Mouse (Mus musculus) kidney, embryonic 14.5 days (tissue): Measurements from ENCODE around the gene Sptb. TPM values are rescaled to one million over a fixed set of nuclear protein-coding genes. Genes with fewer than 3 reads are reported as not detected.

ENCODE experiments used
- ATAC-seq: fragments of 200-750 bp; cut with Nextera tagmentation; 2 replicates; pipeline ENCODE4 v1.8.0; 2017; ENCODE audit warnings: moderate number of reproducible peaks, mild to moderate bottlenecking, moderate TSS enrichment, moderate library complexity; ENCODE audit not compliant: low FRiP score, low TSS enrichment
- H3K27ac ChIP-seq: fragments of 300-500 bp; sonication (generic); 2 replicates; pipeline ENCODE4 v1.5.1; 2014; ENCODE audit warnings: low read depth, mild to moderate bottlenecking, low read length, moderate library complexity, mixed read lengths
- H3K27me3 ChIP-seq: fragments of 300-500 bp; sonication (generic); 2 replicates; pipeline ENCODE4 v1.6.1; 2014; ENCODE audit warnings: mild to moderate bottlenecking, low read length; ENCODE audit not compliant: control insufficient read depth, insufficient read depth
- H3K36me3 ChIP-seq: fragments of 300-500 bp; sonication (generic); 2 replicates; pipeline ENCODE4 v1.6.1; 2014; ENCODE audit warnings: low read length, mixed read lengths; ENCODE audit not compliant: control insufficient read depth, insufficient read depth
- H3K4me1 ChIP-seq: fragments of 300-500 bp; sonication (generic); 2 replicates; pipeline ENCODE4 v1.6.1; 2014; ENCODE audit warnings: low read length, mixed read lengths; ENCODE audit not compliant: control insufficient read depth, insufficient read depth
- H3K4me2 ChIP-seq: fragments of 300-500 bp; sonication (generic); replicated peaks from 2 replicates; pipeline ENCODE4 v1.6.1; 2014; ENCODE audit warnings: low read depth, mild to moderate bottlenecking, low read length
- H3K4me3 ChIP-seq: fragments of 300-500 bp; sonication (generic); 2 replicates; pipeline ENCODE4 v1.5.1; 2014; ENCODE audit warnings: mild to moderate bottlenecking, low read length
- H3K9ac ChIP-seq: fragments of 300-500 bp; sonication (generic); 2 replicates; pipeline ENCODE4 v1.6.1; 2014; ENCODE audit warnings: low read depth, mild to moderate bottlenecking, low read length, moderate library complexity
- H3K9me3 ChIP-seq: fragments of 300-500 bp; sonication (generic); 2 replicates; pipeline ENCODE4 v1.6.1; 2016; ENCODE audit warnings: low read length; ENCODE audit not compliant: control insufficient read depth
- WGBS: fragments of 180-500 bp; shearing (Covaris S2); extraction: QIAGEN DNeasy Blood & Tissue Kit; methylation state at CpG from one replicate; pipeline ENCODE4 v1.1.7; 2014; 5-methylcytosine and 5-hydroxymethylcytosine counted together
- polyA plus RNA-seq: library from polyadenylated mRNA; unstranded; fragments of >200 nt; fragmentation: Nextera tagmentation; extraction: Ambion mirVana; gene quantifications from 2 replicates; pipeline ENCODE4 v1.2.1, GENCODE M21; 2014

Gene Sptb
- polyA plus RNA-seq, 1 experiment from 2014 or later, result 1.0 TPM

- no peak overlapping the region for H3K4me3 ChIP-seq
- no peaks in the 10 kb centered on the region for H3K27me3 ChIP-seq
- no peaks in the 10 kb centered on the region for H3K36me3 ChIP-seq
- no peak overlapping the region for H3K27ac ChIP-seq
- H3K4me2 ChIP-seq, result no peak overlapping the region
- H3K4me1 ChIP-seq, result peaks cover 12% of the 10 kb centered on the region; the same call in 1 of the 2 replicates
- ATAC-seq, result no peak
- no peak overlapping the region for H3K9ac ChIP-seq
- 88% methylated on average over 3 of the region's 3 CpGs for WGBS
- H3K9me3 ChIP-seq, result no peaks in the 10 kb centered on the region
Measured at GRCm38 (mm10) chr12:76591037-76591436, 119.3 kb downstream of the Sptb start.

GRCm38 (mm10) chr12:76589531-76589930 lies 120.8 kb downstream of the Sptb start:
- no peaks in the 10 kb centered on the region for H3K9me3 ChIP-seq
- no peak overlapping the region for H3K4me3 ChIP-seq
- 42% methylated on average over 6 of the region's 6 CpGs for WGBS
- H3K27me3 ChIP-seq, result no peaks in the 10 kb centered on the region
- H3K36me3 ChIP-seq, result no peaks in the 10 kb centered on the region
- H3K4me2 ChIP-seq, result no peak overlapping the region
- ATAC-seq, result no peak
- H3K9ac ChIP-seq, result 0 out of 2 replicates have a peak overlapping the region, but pooled peaks have one; percentile 18
- peaks cover 12% of the 10 kb centered on the region; the same call in 1 of the 2 replicates for H3K4me1 ChIP-seq
- H3K27ac ChIP-seq, result no peak overlapping the region

- Histone ChIP-seq H3K4me1 (peaks cover 15% of the 10 kb centered on the region), H3K4me3 (no peak overlapping the region), H3K9ac (no peak overlapping the region), H3K4me2 (no peak overlapping the region), H3K9me3 (no peaks in the 10 kb centered on the region), H3K27ac (no peak overlapping the region), H3K27me3 (no peaks in the 10 kb centered on the region), H3K36me3 (no peaks in the 10 kb centered on the region)
- 67% methylated on average over 11 of the region's 11 CpGs for WGBS
- ATAC-seq, result no peak
Measured at GRCm38 (mm10) chr12:76587357-76587756, 123.0 kb downstream of the Sptb start.

- Histone ChIP-seq H3K4me3 (no peak overlapping the region), H3K4me1 (peaks cover 13% of the 10 kb centered on the region), H3K9ac (no peak overlapping the region), H3K9me3 (no peaks in the 10 kb centered on the region), H3K4me2 (no peak overlapping the region), H3K27me3 (no peaks in the 10 kb centered on the region), H3K36me3 (no peaks in the 10 kb centered on the region), H3K27ac (no peak overlapping the region)
- ATAC-seq, result no peak
Measured at GRCm38 (mm10) chr12:76585028-76585427, 125.3 kb downstream of the Sptb start.

GRCm38 (mm10) chr12:76583454-76583853 lies 126.9 kb downstream of the Sptb start:
- no peaks in the 10 kb centered on the region for H3K27me3 ChIP-seq
- no peak overlapping the region for H3K9ac ChIP-seq
- peaks cover 12% of the 10 kb centered on the region; the same call in 1 of the 2 replicates for H3K36me3 ChIP-seq
- no peaks in the 10 kb centered on the region for H3K9me3 ChIP-seq
- no peak overlapping the region for H3K4me2 ChIP-seq
- peaks cover 8% of the 10 kb centered on the region for H3K4me1 ChIP-seq
- no peak overlapping the region for H3K4me3 ChIP-seq
- ATAC-seq, result no peak
- 88% methylated on average over 7 of the region's 7 CpGs for WGBS
- no peak overlapping the region for H3K27ac ChIP-seq

- peaks cover 18% of the 10 kb centered on the region; the same call in 1 of the 2 replicates for H3K36me3 ChIP-seq
- H3K9me3 ChIP-seq, result no peaks in the 10 kb centered on the region
- WGBS, result 15% methylated on average over 6 of the region's 6 CpGs
- H3K4me1 ChIP-seq, result peaks cover 8% of the 10 kb centered on the region
- H3K9ac ChIP-seq, result no peak overlapping the region
- no peak overlapping the region for H3K4me3 ChIP-seq
- H3K4me2 ChIP-seq, result no peak overlapping the region
- no peak overlapping the region for H3K27ac ChIP-seq
- H3K27me3 ChIP-seq, result no peaks in the 10 kb centered on the region
- ATAC-seq, result peak; percentile 58; the same call in 1 of the 2 replicates
Measured at GRCm38 (mm10) chr12:76582841-76583240, 127.5 kb downstream of the Sptb start.

- no peak for ATAC-seq
- Histone ChIP-seq H3K9me3 (no peaks in the 10 kb centered on the region), H3K27me3 (no peaks in the 10 kb centered on the region), H3K36me3 (peaks cover 25% of the 10 kb centered on the region), H3K4me2 (no peak overlapping the region), H3K9ac (no peak overlapping the region), H3K4me1 (peaks cover 8% of the 10 kb centered on the region), H3K4me3 (no peak overlapping the region), H3K27ac (no peak overlapping the region)
- 70% methylated on average over 3 of the region's 3 CpGs for whole genome bisulfite sequencing
Measured at GRCm38 (mm10) chr12:76582139-76582538, 128.2 kb downstream of the Sptb start.

- Histone ChIP-seq H3K4me1 (peaks cover 8% of the 10 kb centered on the region), H3K27me3 (no peaks in the 10 kb centered on the region), H3K9me3 (no peaks in the 10 kb centered on the region), H3K36me3 (peaks cover 47% of the 10 kb centered on the region), H3K4me3 (no peak overlapping the region), H3K4me2 (no peak overlapping the region), H3K9ac (no peak overlapping the region), H3K27ac (no peak overlapping the region)
- WGBS, result 88% methylated on average over 1 of the region's 1 CpGs
- no peak for ATAC-seq
Measured at GRCm38 (mm10) chr12:76579806-76580205, 130.5 kb downstream of the Sptb start.

GRCm38 (mm10) chr12:76578465-76578864 lies 131.9 kb downstream of the Sptb start:
- WGBS, result 66% methylated on average over 2 of the region's 2 CpGs
- Histone ChIP-seq H3K27ac (no peak overlapping the region), H3K36me3 (peaks cover 59% of the 10 kb centered on the region)

More at GRCm38 (mm10) chr12:76578465-76578864, 131.9 kb downstream of the Sptb start:
- Histone ChIP-seq H3K4me2 (no peak overlapping the region), H3K27me3 (no peaks in the 10 kb centered on the region), H3K4me3 (no peak overlapping the region), H3K9ac (no peak overlapping the region), H3K4me1 (peaks cover 8% of the 10 kb centered on the region), H3K9me3 (no peaks in the 10 kb centered on the region)
- ATAC-seq, result no peak
